Mouse (Mus musculus) G1E (cell line): ENCODE data around the gene 4930451I11Rik.

Experiments used
- CTCF ChIP-seq: IDR thresholded peaks from 2 replicates; pipeline ENCODE4 v1.5.1; 2012; ENCODE audit warnings: low read depth, low read length, inconsistent platforms, mixed read lengths
- POLR2AphosphoS5 ChIP-seq: IDR thresholded peaks from 2 replicates; pipeline ENCODE4 v1.6.1; 2012; ENCODE audit warnings: low read depth, low read length, inconsistent platforms; ENCODE audit not compliant: insufficient replicate concordance

GRCm38 (mm10) chr7:126797411-126798126 lies 33.9 kb downstream of the 4930451I11Rik start, which contains the start of gene Fam57b:
- no peak for TF ChIP-seq CTCF
- TF ChIP-seq POLR2AphosphoS5, result peak; percentile 38; the same call in 1 of the 2 replicates
